Comparison of ENCODE assay signal across 10 mouse cellular contexts in genomic region chr6:126551862-126552395, GRCm38 (mm10). TPM values are rescaled to one million over a fixed set of nuclear protein-coding genes. Genes with fewer than 3 reads are reported as not detected.
DNase-seq lines count a peak whose midpoint lies in the region; ATAC-seq and TF ChIP-seq lines count a peak whose summit lies in the region.
"Had no signal": no experiment of that assay in that cellular context is flagged by ENCODE, and none has a peak within 500 bp of the region (broad histone marks: within the 10 kb centered on the region; RNA-seq: fewer than 3 reads in every experiment).

No protein-coding gene starts in this region.

- H3K27me3 ChIP-seq in thymus, adult 2 months (ENCODE audit: control insufficient read depth, insufficient read depth, low read length), result no peaks in the 10 kb centered on the region
- no peaks in the 10 kb centered on the region for H3K27me3 ChIP-seq in embryonic facial prominence, embryonic 11.5 days (ENCODE audit: control insufficient read depth, insufficient read depth, low read length)
- H3K27me3 ChIP-seq in testis, adult 2 months (ENCODE audit: control insufficient read depth, insufficient read depth, low read length), result no peaks in the 10 kb centered on the region
- H3K27me3 ChIP-seq: stomach, embryonic 15.5 days had no signal

- ATAC-seq in embryonic facial prominence, embryonic 11.5 days (replicated peaks; ENCODE audit: insufficient number of reproducible peaks, low FRiP score, low TSS enrichment, low read depth), result no peak

- H3K4me1 ChIP-seq in thymus, adult 2 months (replicated peaks; ENCODE audit: control insufficient read depth, insufficient read depth, low read length), result no peaks in the 10 kb centered on the region
- H3K4me1 ChIP-seq in embryonic facial prominence, embryonic 11.5 days (ENCODE audit: control insufficient read depth, insufficient read depth, low read length), result no peaks in the 10 kb centered on the region
- H3K4me1 ChIP-seq in testis, adult 2 months (ENCODE audit: control insufficient read depth, insufficient read depth, low read length), result no peaks in the 10 kb centered on the region
- H3K4me1 ChIP-seq: stomach, embryonic 15.5 days had no signal

- no peak overlapping the region for H3K4me2 ChIP-seq in embryonic facial prominence, embryonic 11.5 days (ENCODE audit: low read depth, low read length)
- H3K4me2 ChIP-seq: stomach, embryonic 15.5 days had no signal

- H3K27ac ChIP-seq in thymus, adult 2 months (ENCODE audit: control insufficient read depth, insufficient read depth, low read length), result no peak overlapping the region
- H3K27ac ChIP-seq in embryonic facial prominence, embryonic 11.5 days (replicated peaks; ENCODE audit: low read depth, low read length), result no peak overlapping the region
- no peak overlapping the region for H3K27ac ChIP-seq in testis, adult 2 months (ENCODE audit: control insufficient read depth, insufficient read depth, low read depth, low read length)
- H3K27ac ChIP-seq: stomach, embryonic 15.5 days had no signal

- peak; percentile 32 for DNase-seq in adrenal gland, postnatal 14 days
- DNase-seq in adrenal gland, postnatal 4 days (ENCODE audit: low spot score in 2 of 2), result no peak
- peak; percentile 5 for DNase-seq in thymus, adult 2 months
- no peak for DNase-seq in thymus, postnatal 10 days (ENCODE audit: low spot score in 2 of 2)
- peak; percentile 81 for DNase-seq in embryonic facial prominence, embryonic 11.5 days (ENCODE audit: low spot score)
- DNase-seq in kidney, adult 9 months, result peak; percentile 34
- peak; percentile 23 for DNase-seq in lung, postnatal 25 days (ENCODE audit: low spot score)

- H3K36me3 ChIP-seq in thymus, adult 2 months (ENCODE audit: control insufficient read depth, insufficient read depth, low read length), result no peaks in the 10 kb centered on the region
- H3K36me3 ChIP-seq in embryonic facial prominence, embryonic 11.5 days (replicated peaks; ENCODE audit: control insufficient read depth, insufficient read depth, low read depth, low read length), result no peaks in the 10 kb centered on the region
- H3K36me3 ChIP-seq in testis, adult 2 months (ENCODE audit: control insufficient read depth, insufficient read depth, low read length), result no peaks in the 10 kb centered on the region
- H3K36me3 ChIP-seq: G1E; stomach, embryonic 15.5 days had no signal

- H3K9me3 ChIP-seq in embryonic facial prominence, embryonic 11.5 days (replicated peaks; ENCODE audit: control insufficient read depth, low read length), result no peaks in the 10 kb centered on the region
- H3K9me3 ChIP-seq: stomach, embryonic 15.5 days had no signal

- no peak for TF ChIP-seq POLR2A in thymus, adult 2 months (IDR thresholded peaks at IDR 0.05; ENCODE audit: control insufficient read depth, extremely low read depth, insufficient read depth, low read length, poor library complexity)
- no peak for TF ChIP-seq POLR2A in testis, adult 2 months (IDR thresholded peaks at IDR 0.05; ENCODE audit: control insufficient read depth, low read depth, low read length)

- H3K4me3 ChIP-seq in thymus, adult 2 months (ENCODE audit: control insufficient read depth, insufficient read depth, low read length), result no peak overlapping the region
- no peak overlapping the region for H3K4me3 ChIP-seq in embryonic facial prominence, embryonic 11.5 days (ENCODE audit: low read depth, low read length)
- H3K4me3 ChIP-seq in testis, adult 2 months (ENCODE audit: control insufficient read depth, low read depth, low read length), result no peak overlapping the region
- H3K4me3 ChIP-seq: stomach, embryonic 15.5 days had no signal

- WGBS in thymus, adult 2 months, result 23% methylated on average over 9 of the region's 9 CpGs
- 22% methylated on average over 9 of the region's 9 CpGs for WGBS in embryonic facial prominence, embryonic 11.5 days

- no peak overlapping the region for H3K9ac ChIP-seq in embryonic facial prominence, embryonic 11.5 days (replicated peaks; ENCODE audit: low read length)
- H3K9ac ChIP-seq: stomach, embryonic 15.5 days had no signal

- peak; percentile 72; the same call in 1 of the 2 replicates for TF ChIP-seq CTCF in thymus, adult 2 months (IDR thresholded peaks at IDR 0.05; ENCODE audit: borderline replicate concordance, control insufficient read depth, extremely low read depth, insufficient read depth, low read length, poor library complexity)
- peak; percentile 95; the same call in 1 of the 2 replicates for TF ChIP-seq CTCF in testis, adult 2 months (IDR thresholded peaks at IDR 0.05; ENCODE audit: control insufficient read depth, insufficient read depth, insufficient replicate concordance, low read depth, low read length)

RNA-seq across cellular contexts. Expression of gene Kcna5, which starts 16.7 kb away (rescaled TPM):
- 7.0 and 9.7 TPM in 2 replicates for total RNA-seq in adrenal gland, postnatal 14 days (2021)
- total RNA-seq in adrenal gland, postnatal 4 days (2021), result 1 to 10 TPM; 6.3 to 6.8 TPM
- polyA plus RNA-seq in thymus, adult 2 months (2012; rRNA removed), result 0.92 and 1.6 TPM in 2 replicates
- 1.7 and 2.6 TPM in 2 replicates for polyA plus RNA-seq in embryonic facial prominence, embryonic 11.5 days (2014; fragmentation: Nextera tagmentation; extraction: Ambion mirVana)
- 0.12 and 0.22 TPM in 2 replicates for polyA plus RNA-seq in testis, adult 2 months (2012; rRNA removed)
- total RNA-seq: G1E had no signal
- polyA plus RNA-seq: G1E had no signal

Comparison
In these comparisons a context has a peak if more than half of its experiments do, and no peak if none do; other contexts are left out.
1. DNase-seq: peak in adrenal gland, postnatal 14 days (single experiment), thymus, adult 2 months (single experiment), embryonic facial prominence, embryonic 11.5 days (single experiment), kidney, adult 9 months (single experiment) and lung, postnatal 25 days (single experiment); none in adrenal gland, postnatal 4 days (0 of 2) and thymus, postnatal 10 days (0 of 2).